Mouse (Mus musculus): ENCODE results near the gene Zfp282.

DNA sequence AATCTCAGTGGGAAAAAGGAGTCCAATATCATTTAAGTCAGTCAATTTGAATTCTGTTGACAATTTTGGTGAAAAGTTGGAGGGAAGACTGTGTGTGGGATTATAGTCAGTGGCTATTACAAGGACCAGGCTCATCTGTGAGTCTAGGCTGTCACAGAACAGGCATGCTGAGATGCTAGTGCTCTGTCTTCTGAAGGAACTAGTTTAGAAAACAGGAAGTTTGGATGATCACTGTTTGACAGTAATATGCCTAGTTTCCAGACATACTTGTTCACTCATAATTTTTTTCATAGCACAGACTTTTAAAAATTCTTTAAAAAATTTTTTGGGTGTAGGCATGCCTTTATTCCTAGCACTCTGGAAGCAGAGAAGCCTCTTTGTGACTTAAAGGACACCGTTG lies 35.9 kb upstream of the Zfp282 start:
- TF ChIP-seq CTCF (IDR thresholded peaks at IDR 0.05; ENCODE audit: low read depth) (no peak), EP300 (IDR thresholded peaks at IDR 0.05; ENCODE audit: low read depth) (no peak)
